ENCODE assay signal across 8 mouse cellular contexts in the genomic region with DNA sequence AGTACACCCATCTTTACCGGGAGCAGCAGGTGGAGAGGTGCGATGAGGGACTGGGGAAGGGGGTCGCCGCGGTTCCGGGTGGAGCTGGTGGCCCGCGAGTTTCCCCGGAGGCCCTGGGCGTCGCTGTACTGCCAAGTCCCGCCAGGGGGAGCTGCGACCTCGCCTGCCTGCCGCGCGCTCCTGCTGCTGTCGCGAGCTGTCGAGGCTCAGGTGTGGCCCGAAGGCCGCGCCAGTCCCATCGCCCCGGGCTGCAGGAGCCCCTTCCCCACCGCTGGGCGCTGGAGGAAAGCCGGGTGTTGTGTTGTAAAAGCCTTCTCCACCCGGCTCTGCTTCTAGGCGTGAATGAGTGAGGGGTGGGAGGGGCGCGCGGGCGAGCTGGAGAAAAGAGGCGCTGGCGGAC. TPM values are rescaled to one million over a fixed set of nuclear protein-coding genes. Genes with fewer than 3 reads are reported as not detected.
A peak's percentile ranks its signal among the peaks of the same experiment; 100 is the strongest.
DNase-seq lines count a peak whose midpoint lies in the region; ATAC-seq and TF ChIP-seq lines count a peak whose summit lies in the region.

No protein-coding gene starts in this region.

- WGBS in embryonic facial prominence, embryonic 14.5 days, result under 1% methylated on average over 35 of the region's 36 CpGs
- under 1% methylated on average over 36 of the region's 36 CpGs for WGBS in heart, postnatal 0 days

- peaks cover 17% of the 10 kb centered on the region for H3K27me3 ChIP-seq in ES-Bruce4 (ENCODE audit: control insufficient read depth, insufficient read depth, low read length, poor library complexity, severe bottlenecking)
- peaks cover 69% of the 10 kb centered on the region for H3K27me3 ChIP-seq in embryonic facial prominence, embryonic 14.5 days (replicated peaks; ENCODE audit: control insufficient read depth, insufficient read depth, low read length)
- H3K27me3 ChIP-seq in heart, postnatal 0 days (ENCODE audit: control insufficient read depth, insufficient read depth, low read length), result peaks cover 69% of the 10 kb centered on the region

- H3K27ac ChIP-seq in ES-Bruce4 (ENCODE audit: insufficient read depth, low read length), result no peak overlapping the region
- H3K27ac ChIP-seq in embryonic facial prominence, embryonic 14.5 days (replicated peaks; ENCODE audit: low read depth, low read length), result no peak overlapping the region
- H3K27ac ChIP-seq in heart, postnatal 0 days (ENCODE audit: low read depth), result no peak overlapping the region

- DNase-seq in adrenal gland, postnatal 14 days, result peak; percentile 83
- DNase-seq in embryonic facial prominence, embryonic 14.5 days (ENCODE audit: low spot score), result peak; percentile 63
- peak; percentile 58 for DNase-seq in heart, postnatal 0 days (ENCODE audit: low spot score)
- peak; percentile 70 to 71 for DNase-seq in kidney, postnatal 25 days
- DNase-seq in lung, postnatal 10 days, result peak; percentile 74
- DNase-seq in retina, embryonic 14.5 days (ENCODE audit: low spot score), result peak; percentile 91
- DNase-seq in urinary bladder, adult 18-20 months (ENCODE audit: low spot score in 2 of 2), result peak; percentile 24 to 78

- H3K9ac ChIP-seq in ES-Bruce4 (ENCODE audit: low read depth, poor library complexity, severe bottlenecking), result no peak overlapping the region
- peak overlapping the region; percentile 49 for H3K9ac ChIP-seq in embryonic facial prominence, embryonic 14.5 days (ENCODE audit: low read depth, low read length)
- H3K9ac ChIP-seq in heart, postnatal 0 days (replicated peaks; ENCODE audit: low read depth, low read length), result no peak overlapping the region

- TF ChIP-seq POLR2A in ES-Bruce4 (IDR thresholded peaks at IDR 0.05; ENCODE audit: insufficient read depth, low read length), result no peak

- peak; percentile 76 for ATAC-seq in embryonic facial prominence, embryonic 14.5 days (ENCODE audit: low read depth)
- peak; percentile 72 for ATAC-seq in heart, postnatal 0 days (ENCODE audit: insufficient read depth, low read depth)

- H3K4me1 ChIP-seq in ES-Bruce4 (ENCODE audit: control insufficient read depth, insufficient read depth, low read length), result no peaks in the 10 kb centered on the region
- 0 out of 2 replicates have a peak, but pooled peaks cover 2% of the 10 kb centered on the region for H3K4me1 ChIP-seq in embryonic facial prominence, embryonic 14.5 days (ENCODE audit: control insufficient read depth, insufficient read depth, low read length)
- no peaks in the 10 kb centered on the region for H3K4me1 ChIP-seq in heart, postnatal 0 days (ENCODE audit: control insufficient read depth, insufficient read depth)

- H3K4me3 ChIP-seq in ES-Bruce4 (ENCODE audit: low read depth, low read length), result peak overlapping the region; percentile 45; the same call in 1 of the 2 replicates
- H3K4me3 ChIP-seq in embryonic facial prominence, embryonic 14.5 days (ENCODE audit: low read depth, low read length), result peak overlapping the region; percentile 41
- peak overlapping the region; percentile 35 for H3K4me3 ChIP-seq in heart, postnatal 0 days (ENCODE audit: low read depth, low read length)

- 0 out of 2 replicates have a peak, but pooled peaks have one; percentile 52 for TF ChIP-seq EP300 in ES-Bruce4 (IDR thresholded peaks at IDR 0.05; ENCODE audit: insufficient read depth, low read depth, low read length)
- TF ChIP-seq EP300 in heart, postnatal 0 days (IDR thresholded peaks at IDR 0.05; ENCODE audit: low read depth), result no peak

- no peaks in the 10 kb centered on the region for H3K9me3 ChIP-seq in ES-Bruce4 (replicated peaks; ENCODE audit: control insufficient read depth, insufficient read depth, low read length, poor library complexity, severe bottlenecking)
- H3K9me3 ChIP-seq in embryonic facial prominence, embryonic 14.5 days (ENCODE audit: control insufficient read depth, low read length), result no peaks in the 10 kb centered on the region
- no peaks in the 10 kb centered on the region for H3K9me3 ChIP-seq in heart, postnatal 0 days (replicated peaks; ENCODE audit: control insufficient read depth, low read length)

- peak; percentile 70 for TF ChIP-seq CTCF in ES-Bruce4 (IDR thresholded peaks at IDR 0.05; ENCODE audit: low read depth, low read length)
- TF ChIP-seq CTCF in heart, postnatal 0 days (IDR thresholded peaks at IDR 0.05; ENCODE audit: low read depth), result peak; percentile 77

- no peaks in the 10 kb centered on the region for H3K36me3 ChIP-seq in ES-Bruce4 (ENCODE audit: control insufficient read depth, insufficient read depth, low read length, poor library complexity, severe bottlenecking)
- H3K36me3 ChIP-seq in embryonic facial prominence, embryonic 14.5 days (ENCODE audit: control insufficient read depth, insufficient read depth, low read length), result no peaks in the 10 kb centered on the region
- no peaks in the 10 kb centered on the region for H3K36me3 ChIP-seq in heart, postnatal 0 days (replicated peaks; ENCODE audit: control insufficient read depth, insufficient read depth, low read length)

- H3K4me2 ChIP-seq in embryonic facial prominence, embryonic 14.5 days (ENCODE audit: low read depth, low read length), result peak overlapping the region; percentile 77
- H3K4me2 ChIP-seq in heart, postnatal 0 days (ENCODE audit: low read depth, low read length), result peak overlapping the region; percentile 58

RNA-seq across cellular contexts. Expression of a gene that starts 7.6 kb away (rescaled TPM):
- polyA plus RNA-seq in ES-Bruce4 (2011; ENCODE audit: insufficient read depth, insufficient read length, low read depth, missing spikeins), result not detected in 2 replicates
- not detected in 2 replicates for total RNA-seq in adrenal gland, postnatal 14 days (2021)
- polyA plus RNA-seq in embryonic facial prominence, embryonic 14.5 days (2014; fragmentation: Nextera tagmentation; extraction: Ambion mirVana), result 0.21 TPM in 1 of 2 replicates, not detected in the other
- total RNA-seq in heart, postnatal 0 days (2014; rRNA removed; ENCODE audit: low replicate concordance), result not detected in 2 replicates
- polyA plus RNA-seq in heart, postnatal 0 days (2015; fragmentation: Nextera tagmentation; extraction: Ambion mirVana), result not detected in 2 replicates
